Mouse (Mus musculus): ENCODE measurements around the gene Zfp1. TPM values are rescaled to one million over a fixed set of nuclear protein-coding genes. Genes with fewer than 3 reads are reported as not detected.

Gene Zfp1
- polyA plus RNA-seq (2016; fragmentation: Nextera tagmentation; extraction: Ambion mirVana), result 23.0 and 24.3 TPM in 2 replicates

DNA sequence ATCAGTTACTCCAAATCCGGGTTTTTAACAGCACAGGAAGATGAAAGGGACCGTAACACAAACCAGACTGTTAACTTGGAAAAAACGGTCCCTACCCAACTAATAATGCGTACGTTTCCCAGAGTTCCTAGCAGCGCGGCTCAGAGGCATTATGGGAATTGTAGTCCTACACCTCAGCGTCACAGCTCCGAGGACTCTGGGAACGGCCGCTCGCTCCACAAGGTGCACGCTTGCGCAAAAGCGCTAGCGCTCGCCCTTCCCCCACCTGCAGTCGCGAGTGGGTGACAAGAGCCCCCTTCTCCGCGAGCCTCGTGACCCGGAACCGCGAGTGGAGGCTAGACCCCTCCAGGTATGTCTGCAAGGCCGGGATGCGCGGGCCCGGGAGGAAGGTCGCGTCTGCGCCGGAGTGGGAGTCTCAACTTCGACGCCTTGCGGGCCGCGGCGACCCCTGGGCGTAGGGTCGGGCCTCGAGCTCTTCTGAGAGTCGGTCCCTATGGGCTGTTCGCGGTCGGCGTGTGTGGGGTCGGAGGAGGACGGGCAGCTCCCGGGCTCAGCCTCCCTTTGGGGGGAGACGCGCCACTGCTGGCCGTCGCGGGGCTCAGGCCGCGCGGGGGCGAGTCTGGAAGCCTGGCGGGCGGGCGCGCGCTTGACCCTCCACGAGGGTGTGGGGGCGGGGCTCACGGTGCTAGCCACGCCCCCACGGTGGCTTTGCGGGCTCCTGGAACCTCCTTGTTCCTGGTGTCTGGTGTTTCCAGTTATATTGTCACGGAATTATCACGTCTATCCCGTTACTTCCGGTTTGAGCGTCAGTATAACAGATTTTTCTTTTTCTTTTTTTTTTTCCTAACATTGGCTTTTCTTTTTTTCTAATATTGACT lies at the start of gene Zfp1:
Zfp1 (plus strand) TSS at position 138 of the 878 bp plus-strand sequence.
- whole genome bisulfite sequencing, result under 1% methylated on average over 75 of the region's 75 CpGs
- DNase-seq (ENCODE audit: extremely low spot score, low spot score), result peak; percentile 90
- Histone ChIP-seq H3K36me3 (replicated peaks) (peaks cover 20% of the 10 kb centered on the region), H3K4me3 (peak within 1 kb of the TSS; percentile 85), H3K4me1 (peaks cover 19% of the 10 kb centered on the region), H3K9me3 (no peaks in the 10 kb centered on the region), H3K27ac (peak within 1 kb of the TSS; percentile 99), H3K27me3 (ENCODE audit: poor library complexity, severe bottlenecking) (no peaks in the 10 kb centered on the region)

DNA sequence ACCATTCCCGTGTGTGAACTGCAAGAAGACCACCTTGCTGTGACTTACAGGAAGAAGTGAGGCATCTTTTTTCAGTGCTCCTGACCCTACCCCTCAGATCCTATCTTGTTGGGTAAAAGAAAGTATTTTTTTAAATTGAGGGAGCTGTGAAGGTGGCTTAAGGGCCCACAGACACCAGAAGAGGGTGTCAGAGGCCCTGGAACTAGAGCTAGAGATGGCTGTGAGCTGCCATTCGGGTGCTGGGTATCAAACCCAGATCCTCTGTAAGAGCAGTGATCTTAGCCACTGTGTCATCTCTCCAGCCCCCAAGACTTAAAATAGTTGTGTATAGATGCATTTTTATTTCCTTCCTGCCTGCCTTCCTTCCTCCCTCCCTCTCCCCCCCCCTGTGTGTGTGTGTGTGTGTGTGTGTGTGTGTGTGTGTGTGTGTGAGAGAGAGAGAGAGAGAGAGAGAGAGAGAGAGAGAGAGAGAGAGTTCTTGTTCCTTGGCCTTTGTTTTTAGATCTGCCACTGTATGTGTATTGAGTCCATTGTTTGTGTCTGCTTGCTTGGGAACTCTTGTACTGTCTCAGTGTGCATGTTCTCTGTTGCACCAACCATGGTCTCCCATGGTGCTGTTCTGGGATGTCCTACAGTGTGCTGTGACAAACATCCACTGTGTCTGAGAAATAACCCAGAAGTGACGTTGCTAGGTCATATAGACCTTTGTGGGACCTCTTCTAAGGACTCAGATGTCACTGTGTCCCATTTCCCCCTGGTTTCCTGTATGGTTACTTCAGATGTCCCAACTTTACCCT lies 49.0 kb upstream of the Zfp1 start:
- WGBS, result 80% methylated on average over 3 of the region's 3 CpGs
- peaks cover 15% of the 10 kb centered on the region for H3K36me3 ChIP-seq (replicated peaks)
- DNase-seq (ENCODE audit: extremely low spot score, low spot score), result no peak
- H3K27me3 ChIP-seq (ENCODE audit: poor library complexity, severe bottlenecking), result no peaks in the 10 kb centered on the region
- H3K4me3 ChIP-seq, result no peak overlapping the region
- 0 out of 2 replicates have a peak overlapping the region, but pooled peaks have one; percentile 13 for H3K27ac ChIP-seq
- H3K9me3 ChIP-seq, result no peaks in the 10 kb centered on the region
- peaks cover 56% of the 10 kb centered on the region for H3K4me1 ChIP-seq

DNA sequence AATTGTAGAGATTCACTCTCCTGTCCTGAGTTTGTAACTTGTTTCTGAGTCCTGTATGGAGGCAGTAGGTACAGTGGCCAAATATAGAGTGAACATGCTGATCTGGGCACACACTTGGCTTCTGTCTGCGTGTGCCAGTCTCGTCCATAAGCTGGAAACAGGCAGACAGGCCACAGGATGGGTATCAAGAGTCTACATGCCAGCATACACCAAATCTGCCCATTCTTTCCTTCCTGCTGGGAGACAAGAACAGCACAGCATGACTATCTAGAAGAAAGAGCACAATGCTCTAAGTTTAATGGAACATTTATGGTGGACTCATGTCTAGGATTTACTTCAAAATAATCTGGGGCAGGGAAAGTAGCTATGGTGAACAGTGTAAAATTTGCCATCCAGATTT lies 48.2 kb upstream of the Zfp1 start:
- H3K27me3 ChIP-seq (ENCODE audit: poor library complexity, severe bottlenecking), result no peaks in the 10 kb centered on the region
- DNase-seq (ENCODE audit: extremely low spot score, low spot score), result no peak
- peaks cover 56% of the 10 kb centered on the region for H3K4me1 ChIP-seq
- 89% methylated on average over 2 of the region's 2 CpGs for WGBS
- no peak overlapping the region for H3K4me3 ChIP-seq
- H3K27ac ChIP-seq, result no peak overlapping the region
- H3K36me3 ChIP-seq (replicated peaks), result peaks cover 15% of the 10 kb centered on the region
- no peaks in the 10 kb centered on the region for H3K9me3 ChIP-seq

DNA sequence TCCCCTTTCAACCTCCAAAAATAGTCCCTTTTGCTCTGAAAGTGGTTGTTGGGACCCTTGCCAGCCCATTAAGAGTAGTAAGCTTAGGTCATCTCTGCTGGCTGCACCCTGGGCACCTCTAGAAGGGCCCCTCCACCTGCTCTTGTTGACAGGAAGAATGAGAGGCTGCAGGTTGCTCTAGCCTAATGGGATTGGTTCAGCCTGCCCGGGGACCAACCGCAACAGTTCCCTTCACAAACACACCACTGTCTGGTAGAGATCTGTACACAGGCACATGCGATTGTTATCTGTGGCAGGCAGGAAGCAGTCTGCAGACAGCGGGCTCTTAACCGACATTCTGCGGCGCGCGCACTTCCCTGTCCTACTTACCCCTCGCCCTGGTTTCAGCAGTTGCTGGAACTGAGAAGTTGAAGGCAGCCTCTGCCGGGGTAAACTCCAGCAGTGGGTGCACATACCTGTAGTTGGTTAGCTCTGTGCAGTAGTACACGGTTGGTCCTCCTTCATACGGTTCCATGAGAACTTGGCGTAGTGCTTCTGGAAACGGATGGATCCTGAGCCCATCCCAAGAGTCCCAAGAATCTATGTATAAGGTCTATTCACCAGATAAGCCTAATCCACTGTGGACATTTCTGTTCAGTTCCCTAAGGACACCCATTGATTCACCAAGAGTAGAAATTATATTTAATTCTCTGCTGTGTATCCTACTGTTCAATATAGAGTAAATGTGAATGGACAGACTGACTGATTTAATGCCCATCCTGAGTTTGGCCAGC lies 47.3 kb upstream of the Zfp1 start:
- Histone ChIP-seq H3K36me3 (replicated peaks) (peaks cover 12% of the 10 kb centered on the region), H3K27ac (no peak overlapping the region), H3K4me1 (peaks cover 56% of the 10 kb centered on the region), H3K9me3 (no peaks in the 10 kb centered on the region), H3K4me3 (no peak overlapping the region), H3K27me3 (ENCODE audit: poor library complexity, severe bottlenecking) (no peaks in the 10 kb centered on the region)
- WGBS, result 89% methylated on average over 15 of the region's 15 CpGs
- no peak for DNase-seq (ENCODE audit: extremely low spot score, low spot score)

DNA sequence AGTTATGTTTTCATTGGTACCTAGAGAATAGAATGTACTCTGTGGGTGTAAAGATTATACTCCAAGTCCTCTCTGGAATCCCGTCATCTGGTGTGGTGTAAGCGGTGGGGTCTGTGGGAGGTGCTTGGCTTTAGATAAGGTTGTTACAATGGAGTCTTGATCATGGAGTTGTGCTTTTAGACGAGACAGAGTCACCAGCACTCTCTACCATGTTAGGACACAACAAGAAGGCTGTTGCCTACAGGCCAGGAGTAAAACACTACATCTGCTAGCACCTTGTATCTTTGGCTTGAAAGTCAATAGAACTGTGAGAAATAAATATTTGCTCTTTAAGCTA lies 46.7 kb upstream of the Zfp1 start:
- WGBS, result 66% methylated on average over 3 of the region's 3 CpGs
- no peaks in the 10 kb centered on the region for H3K27me3 ChIP-seq (ENCODE audit: poor library complexity, severe bottlenecking)
- DNase-seq (ENCODE audit: extremely low spot score, low spot score), result no peak
- H3K4me3 ChIP-seq, result no peak overlapping the region
- H3K9me3 ChIP-seq, result no peaks in the 10 kb centered on the region
- H3K27ac ChIP-seq, result no peak overlapping the region
- H3K36me3 ChIP-seq (replicated peaks), result peaks cover 10% of the 10 kb centered on the region; the same call in 1 of the 2 replicates
- H3K4me1 ChIP-seq, result peaks cover 56% of the 10 kb centered on the region

DNA sequence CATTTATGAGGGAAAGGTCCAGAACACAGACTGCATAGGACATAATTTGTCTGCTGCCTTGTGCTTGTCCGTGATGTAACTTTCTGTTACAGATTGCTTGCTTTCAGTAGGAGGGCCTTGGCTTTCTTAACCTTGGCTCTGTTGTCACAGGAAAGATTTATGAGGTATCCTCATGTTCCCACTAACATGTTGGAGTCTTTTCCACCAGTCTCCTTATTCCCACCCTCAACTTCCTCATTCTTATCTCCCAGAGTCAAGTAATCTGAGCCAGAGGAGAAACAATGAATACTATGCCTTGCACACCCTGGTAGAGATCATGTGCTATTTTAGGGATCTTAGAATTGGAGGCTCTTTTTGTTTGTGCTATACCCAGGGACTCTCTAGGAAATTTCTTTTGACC lies 45.9 kb upstream of the Zfp1 start:
- H3K4me3 ChIP-seq, result no peak overlapping the region
- H3K4me1 ChIP-seq, result peaks cover 52% of the 10 kb centered on the region
- 81% methylated on average over 1 of the region's 1 CpGs for WGBS
- peaks cover 8% of the 10 kb centered on the region; the same call in 1 of the 2 replicates for H3K36me3 ChIP-seq (replicated peaks)
- H3K27ac ChIP-seq, result 0 out of 2 replicates have a peak overlapping the region, but pooled peaks have one; percentile 45
- DNase-seq (ENCODE audit: extremely low spot score, low spot score), result no peak
- H3K9me3 ChIP-seq, result no peaks in the 10 kb centered on the region
- no peaks in the 10 kb centered on the region for H3K27me3 ChIP-seq (ENCODE audit: poor library complexity, severe bottlenecking)

DNA sequence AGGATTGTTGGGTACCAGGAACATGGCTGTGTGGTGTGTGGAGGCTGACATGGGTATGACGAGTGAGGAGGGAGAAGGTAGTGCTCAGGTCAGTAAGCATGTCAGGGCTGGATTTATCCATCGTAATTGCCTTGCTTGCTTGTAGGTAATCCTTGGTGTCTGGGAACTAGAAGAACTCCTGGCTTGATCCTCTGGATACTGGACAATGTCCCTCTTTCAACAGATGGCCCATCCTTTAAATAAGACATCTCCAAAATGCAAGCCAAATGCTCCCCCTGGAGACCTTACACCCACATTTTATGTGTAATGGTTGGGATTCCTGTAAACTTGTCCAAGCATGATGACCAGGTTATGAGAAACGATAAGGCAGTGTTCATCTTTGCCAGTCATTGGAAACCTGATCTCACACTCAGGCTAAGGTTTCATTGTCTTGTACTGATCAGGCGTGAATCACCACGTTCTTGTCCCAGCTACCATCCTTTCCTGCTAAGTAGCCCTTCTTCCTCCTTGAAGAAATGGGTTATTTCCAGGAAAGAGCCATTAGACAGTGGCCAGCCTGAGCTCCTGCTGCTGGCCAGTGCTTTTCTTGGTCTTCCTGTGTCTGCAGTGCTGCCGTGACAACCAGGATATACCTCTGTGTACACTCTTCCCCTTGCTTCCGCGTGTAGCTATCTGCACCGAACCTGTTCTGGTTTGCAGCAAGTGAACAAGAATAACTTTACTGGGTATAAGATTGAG lies 43.3 kb upstream of the Zfp1 start:
- WGBS, result 80% methylated on average over 9 of the region's 9 CpGs
- Histone ChIP-seq H3K27me3 (ENCODE audit: poor library complexity, severe bottlenecking) (no peaks in the 10 kb centered on the region), H3K36me3 (replicated peaks) (peaks cover 12% of the 10 kb centered on the region), H3K4me3 (no peak overlapping the region), H3K9me3 (no peaks in the 10 kb centered on the region), H3K27ac (no peak overlapping the region), H3K4me1 (peaks cover 30% of the 10 kb centered on the region)
- DNase-seq (ENCODE audit: extremely low spot score, low spot score), result no peak

DNA sequence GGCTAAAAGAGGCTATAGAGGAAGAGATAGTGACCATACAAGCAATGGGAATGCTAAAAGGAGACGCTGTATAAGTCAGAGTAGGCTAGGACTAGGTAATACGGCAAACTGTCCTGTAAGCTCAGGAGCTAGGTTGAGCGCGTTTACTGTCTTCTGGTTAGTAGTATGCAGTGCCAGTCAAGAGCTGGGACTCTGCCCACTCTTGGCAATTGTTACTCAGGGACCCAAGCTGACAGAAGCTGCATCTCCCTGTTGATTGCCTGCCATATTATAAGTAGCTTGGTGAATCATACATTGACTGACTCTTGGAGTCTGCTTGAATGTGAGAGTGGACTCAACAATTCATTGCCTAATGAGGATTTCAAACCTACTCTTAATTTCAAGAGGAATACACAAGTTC lies 41.2 kb upstream of the Zfp1 start:
- Histone ChIP-seq H3K27ac (no peak overlapping the region), H3K4me1 (peaks cover 9% of the 10 kb centered on the region), H3K9me3 (no peaks in the 10 kb centered on the region), H3K4me3 (no peak overlapping the region), H3K27me3 (ENCODE audit: poor library complexity, severe bottlenecking) (no peaks in the 10 kb centered on the region), H3K36me3 (replicated peaks) (peaks cover 28% of the 10 kb centered on the region)
- WGBS, result 95% methylated on average over 4 of the region's 4 CpGs
- DNase-seq (ENCODE audit: extremely low spot score, low spot score), result no peak

DNA sequence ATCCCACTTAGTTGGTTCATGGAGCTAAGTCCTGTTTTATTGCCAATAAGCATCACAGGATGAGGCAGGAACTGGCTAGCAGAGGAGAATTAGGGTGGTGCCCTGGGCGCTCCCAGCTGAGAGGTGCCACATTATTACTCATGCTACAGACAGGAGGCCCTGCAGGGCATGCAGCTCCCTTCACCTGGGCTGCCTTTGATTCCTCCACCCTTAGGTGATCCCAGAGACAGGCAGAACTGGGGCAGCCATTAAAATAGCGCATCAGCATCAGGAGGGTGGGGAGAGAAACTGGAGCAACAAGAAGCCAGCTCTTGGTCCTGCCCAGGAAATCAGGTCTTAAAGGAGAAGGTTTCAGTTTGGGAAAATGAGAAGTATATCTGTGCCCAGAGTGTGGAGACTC lies 38.2 kb upstream of the Zfp1 start:
- Histone ChIP-seq H3K36me3 (replicated peaks) (peaks cover 45% of the 10 kb centered on the region), H3K4me1 (no peaks in the 10 kb centered on the region), H3K27me3 (ENCODE audit: poor library complexity, severe bottlenecking) (no peaks in the 10 kb centered on the region), H3K27ac (no peak overlapping the region), H3K9me3 (no peaks in the 10 kb centered on the region), H3K4me3 (no peak overlapping the region)
- no peak for DNase-seq (ENCODE audit: extremely low spot score, low spot score)
- 94% methylated on average over 2 of the region's 2 CpGs for WGBS

DNA sequence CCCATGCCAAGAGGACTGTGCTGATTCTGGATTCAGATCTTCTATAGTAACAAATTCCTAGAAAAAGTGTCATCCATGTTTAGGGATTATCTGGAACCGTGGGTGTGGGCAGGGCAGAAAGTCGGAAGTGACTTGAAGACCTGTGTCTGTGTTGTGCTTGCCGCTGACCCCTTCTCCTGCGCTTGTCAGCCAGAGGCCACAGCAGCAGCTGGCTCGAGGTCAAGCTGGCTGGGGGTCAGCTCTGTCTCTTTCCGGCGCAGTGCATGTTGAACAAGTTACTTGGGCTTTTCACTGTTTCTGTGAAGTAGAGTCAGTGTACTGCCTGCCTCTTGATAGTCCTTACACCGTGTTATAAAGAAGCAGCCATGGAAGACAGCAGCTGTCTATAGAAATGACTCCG lies 36.2 kb upstream of the Zfp1 start:
- no peak for DNase-seq (ENCODE audit: extremely low spot score, low spot score)
- Histone ChIP-seq H3K4me3 (no peak overlapping the region), H3K9me3 (no peaks in the 10 kb centered on the region), H3K36me3 (replicated peaks) (peaks cover 59% of the 10 kb centered on the region), H3K27ac (no peak overlapping the region), H3K4me1 (no peaks in the 10 kb centered on the region), H3K27me3 (ENCODE audit: poor library complexity, severe bottlenecking) (no peaks in the 10 kb centered on the region)
- 92% methylated on average over 9 of the region's 9 CpGs for WGBS

DNA sequence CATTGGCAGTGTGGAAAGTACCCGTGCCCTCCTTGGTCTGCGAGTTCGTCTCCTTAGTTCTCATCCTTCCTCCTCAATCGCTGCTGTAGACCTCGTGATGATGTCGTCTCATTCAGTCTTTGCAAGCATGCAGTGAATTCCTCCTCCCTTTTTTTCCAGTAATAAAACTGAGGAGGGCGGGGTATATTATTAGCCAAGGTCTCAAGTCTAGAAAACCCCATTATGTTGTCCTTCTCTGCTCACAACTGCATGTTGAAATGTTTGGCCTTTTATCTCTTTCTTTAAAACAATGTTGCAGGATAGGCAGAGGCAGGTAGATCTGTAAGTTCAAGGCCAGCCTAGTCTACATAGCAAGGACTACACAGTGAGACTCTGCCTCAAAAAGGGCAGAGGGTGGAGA lies 35.8 kb upstream of the Zfp1 start:
- Histone ChIP-seq H3K9me3 (no peaks in the 10 kb centered on the region), H3K4me1 (no peaks in the 10 kb centered on the region), H3K27me3 (ENCODE audit: poor library complexity, severe bottlenecking) (no peaks in the 10 kb centered on the region), H3K36me3 (replicated peaks) (peaks cover 63% of the 10 kb centered on the region), H3K4me3 (no peak overlapping the region), H3K27ac (no peak overlapping the region)
- DNase-seq (ENCODE audit: extremely low spot score, low spot score), result no peak
- 90% methylated on average over 7 of the region's 7 CpGs for WGBS

DNA sequence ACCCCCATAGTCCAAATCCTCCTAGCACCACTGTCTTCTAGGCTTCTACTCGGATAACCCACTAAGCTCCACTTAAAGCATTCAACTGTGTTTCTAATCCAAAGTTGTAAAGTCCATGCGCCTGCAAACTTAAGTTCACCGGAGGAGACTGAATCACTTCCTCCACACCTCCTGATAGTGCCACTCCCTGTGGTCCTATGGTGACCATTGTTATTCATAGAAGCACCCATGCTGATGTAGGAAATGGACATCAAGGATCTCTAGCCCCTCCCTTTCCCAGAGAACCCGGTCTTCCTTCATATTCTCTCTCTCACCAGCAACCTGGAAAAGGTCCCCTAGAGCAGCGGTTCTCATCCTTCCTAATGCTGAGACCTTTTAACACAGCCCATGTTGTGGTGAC lies 30.0 kb upstream of the Zfp1 start:
- no peaks in the 10 kb centered on the region for H3K4me1 ChIP-seq
- H3K9me3 ChIP-seq, result no peaks in the 10 kb centered on the region
- H3K27me3 ChIP-seq (ENCODE audit: poor library complexity, severe bottlenecking), result no peaks in the 10 kb centered on the region
- no peak for DNase-seq (ENCODE audit: extremely low spot score, low spot score)
- WGBS, result 92% methylated on average over 5 of the region's 5 CpGs
- H3K4me3 ChIP-seq, result no peak overlapping the region
- no peak overlapping the region for H3K27ac ChIP-seq
- H3K36me3 ChIP-seq (replicated peaks), result peaks cover 55% of the 10 kb centered on the region
